Mouse (Mus musculus): ENCODE data around the gene Dnajc28.

The Dnajc28 gene

DNA sequence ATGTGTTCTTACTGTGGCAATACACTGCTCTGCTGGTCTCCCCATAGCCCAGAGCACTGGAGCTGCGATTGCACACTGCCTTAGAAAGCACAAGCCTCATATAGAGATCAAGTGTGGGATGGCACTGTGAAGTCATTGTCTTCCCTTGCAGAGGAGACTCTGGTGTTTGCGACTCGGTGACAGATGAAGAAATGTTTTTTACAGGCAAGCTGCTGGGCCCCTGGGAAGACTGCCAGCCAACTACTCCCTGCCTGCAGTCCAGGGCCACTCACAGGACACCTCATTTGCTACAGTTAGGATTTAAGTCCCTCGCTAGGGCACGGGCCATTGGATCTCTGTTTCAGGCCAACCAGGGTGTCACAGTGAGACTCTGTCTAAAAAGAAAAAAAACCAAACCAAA, 13.6 kb upstream of the Dnajc28 start:
- peak; percentile 82 for DNase-seq (ENCODE audit: low spot score)

DNA sequence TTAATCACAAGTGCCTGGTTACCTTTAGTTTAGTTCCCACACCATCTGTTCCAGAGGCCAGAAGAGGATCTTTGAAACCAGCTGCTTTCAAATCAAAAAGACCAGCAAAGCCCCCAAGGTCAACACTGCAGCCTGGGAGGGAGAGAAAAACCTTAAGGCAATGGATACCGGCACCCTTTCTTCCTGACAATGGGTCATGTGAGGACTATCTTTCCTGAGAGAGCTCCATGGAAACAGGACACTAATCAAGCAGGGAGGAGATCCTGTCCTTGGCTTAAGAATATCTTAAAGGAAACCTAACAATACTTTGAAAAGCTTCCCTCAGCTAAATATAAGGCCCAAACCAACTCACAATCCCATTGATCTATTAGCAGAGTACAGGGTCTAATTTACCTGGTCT, 11.8 kb upstream of the Dnajc28 start:
- no peak for DNase-seq (ENCODE audit: low spot score)

DNA sequence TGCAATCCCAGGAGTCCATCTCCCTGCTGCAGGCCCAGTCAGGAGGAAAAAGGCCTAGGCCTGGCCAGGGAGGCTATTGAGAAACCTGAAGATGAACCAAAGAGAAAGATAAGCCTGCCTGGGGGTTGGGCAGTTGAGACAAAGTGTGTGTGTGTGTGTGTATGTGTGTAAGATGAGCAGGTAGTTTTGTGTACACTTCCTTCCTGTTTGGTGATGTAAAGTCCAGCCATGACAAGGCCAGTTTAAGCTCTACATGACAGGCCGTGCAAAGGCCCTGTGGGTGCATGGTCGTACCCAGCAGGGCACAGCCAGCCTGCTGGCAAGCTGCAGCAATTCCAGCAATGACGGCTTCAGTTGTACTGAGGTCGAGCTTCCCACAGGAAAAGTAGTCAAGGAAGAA, 10.9 kb upstream of the Dnajc28 start:
- DNase-seq (ENCODE audit: low spot score): no peak

DNA sequence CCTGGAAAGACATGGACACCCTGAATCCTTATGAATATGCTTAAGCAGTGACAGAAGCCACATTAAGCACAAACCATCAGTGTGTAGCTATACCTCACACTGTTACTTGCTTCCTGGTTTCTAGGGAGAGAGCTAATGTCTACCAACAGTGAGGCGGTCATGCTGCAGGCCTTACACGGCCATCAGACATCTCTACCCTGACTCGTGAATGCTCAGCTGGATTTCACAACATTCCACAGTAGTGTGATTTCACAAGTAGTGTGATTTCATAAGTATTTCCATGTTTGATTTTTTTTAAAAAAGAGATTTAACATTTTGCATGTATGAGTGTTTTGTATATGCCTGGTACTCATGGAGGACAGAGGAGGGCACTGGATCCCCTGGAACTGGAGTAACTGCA, 9.8 kb upstream of the Dnajc28 start:
- DNase-seq (ENCODE audit: low spot score): no peak

DNA sequence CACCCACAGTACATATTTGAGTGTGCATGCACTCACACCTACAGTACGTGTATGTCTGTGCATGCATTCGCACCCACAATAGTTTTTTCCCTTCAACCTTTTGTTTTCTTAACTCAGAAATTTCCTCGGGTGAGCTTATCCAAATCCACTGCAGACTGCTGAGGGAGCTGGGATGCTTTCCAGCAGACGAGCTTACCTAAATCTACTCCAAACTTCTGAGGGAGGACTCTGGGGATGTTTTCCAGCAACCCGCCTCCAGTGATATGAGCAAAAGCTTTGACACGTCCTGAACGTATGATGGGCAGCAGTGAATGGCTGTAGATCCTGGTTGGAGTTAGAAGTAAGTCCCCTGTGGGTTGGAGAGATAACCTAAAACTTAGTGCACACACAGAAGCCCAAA, 9.0 kb upstream of the Dnajc28 start:
- DNase-seq (ENCODE audit: low spot score): no peak

DNA sequence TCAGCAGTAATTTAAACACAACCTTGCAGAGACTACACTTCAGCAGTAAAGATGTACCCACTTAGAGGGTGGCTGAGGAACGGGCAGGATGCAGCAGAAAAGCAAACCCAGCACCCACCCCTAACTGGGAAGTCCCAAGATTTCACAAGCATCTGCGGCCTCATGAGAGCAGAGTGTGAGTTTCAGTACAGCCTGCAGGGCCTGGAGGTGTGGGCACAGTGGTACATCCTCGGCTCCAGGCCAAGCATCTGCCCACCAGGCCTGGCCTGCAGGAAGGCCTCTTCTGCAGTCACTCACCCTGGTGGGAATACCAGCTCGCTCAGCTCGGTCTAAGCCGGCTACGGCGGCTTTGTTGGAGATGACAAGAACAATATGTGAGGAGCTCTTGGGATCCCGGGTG, 4.2 kb upstream of the Dnajc28 start:
- no peak for DNase-seq (ENCODE audit: low spot score)

DNA sequence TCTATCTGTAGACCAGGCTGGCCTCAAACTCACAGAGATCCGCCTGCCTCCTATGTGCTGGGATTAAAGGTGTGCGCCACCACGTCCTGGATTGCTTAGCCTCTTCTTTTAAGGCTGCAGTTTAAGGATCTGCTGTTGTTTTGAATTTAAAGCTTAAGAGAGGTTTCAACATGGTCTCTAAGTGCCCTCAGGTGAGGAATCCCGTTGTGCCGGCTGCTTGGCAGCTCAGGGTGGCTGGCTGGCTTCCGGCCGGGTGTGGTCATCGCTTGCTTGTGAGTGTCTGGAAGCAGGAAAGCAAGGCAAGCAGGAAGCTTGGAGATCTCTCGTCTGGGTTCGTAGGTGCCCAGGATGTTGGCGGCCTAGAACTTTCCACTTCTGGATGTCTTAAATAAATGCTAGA, 2.2 kb upstream of the Dnajc28 start:
- no peak for DNase-seq (ENCODE audit: low spot score)

DNA sequence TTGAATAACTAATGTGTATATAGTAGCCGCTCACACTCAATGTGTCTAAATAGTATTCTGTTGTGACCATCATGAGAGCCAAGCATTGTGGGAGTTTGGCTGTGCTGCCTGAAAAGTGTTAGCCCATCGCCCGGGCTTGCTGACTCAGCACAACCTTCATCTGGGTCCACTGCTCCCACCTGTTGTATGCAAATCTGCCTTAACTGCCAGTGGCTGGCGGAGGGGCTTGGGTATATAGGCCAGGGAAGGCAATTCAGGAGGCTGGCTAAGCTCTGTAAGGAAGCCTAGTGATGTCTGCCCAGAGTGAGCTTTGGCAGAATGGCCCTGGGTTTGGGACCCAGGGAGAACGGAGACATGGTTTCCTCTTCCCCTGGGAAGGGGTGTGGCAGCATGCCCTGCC, 1.4 kb upstream of the Dnajc28 start:
- no peak for DNase-seq (ENCODE audit: low spot score)

DNA sequence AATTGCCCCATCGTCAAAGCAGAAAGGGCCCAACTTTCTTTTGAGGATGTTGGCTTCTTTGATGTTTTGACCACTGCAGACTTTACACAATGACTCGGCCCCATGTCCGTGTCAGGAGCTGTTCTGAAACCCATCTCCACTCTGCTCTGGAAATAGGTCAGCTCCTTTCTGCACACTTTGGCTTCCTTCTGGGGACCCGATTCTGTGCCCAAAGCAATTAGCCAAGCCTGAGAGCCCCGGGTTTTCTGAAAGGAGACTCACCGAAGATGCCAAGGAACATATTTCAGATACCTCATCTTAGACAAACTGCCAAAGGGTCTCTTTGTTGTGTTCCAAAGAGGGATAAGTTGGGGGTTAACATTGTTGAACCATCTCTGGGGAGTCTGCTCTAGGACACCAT, 4.3 kb downstream of the Dnajc28 start:
- no peak for DNase-seq (ENCODE audit: low spot score)

DNA sequence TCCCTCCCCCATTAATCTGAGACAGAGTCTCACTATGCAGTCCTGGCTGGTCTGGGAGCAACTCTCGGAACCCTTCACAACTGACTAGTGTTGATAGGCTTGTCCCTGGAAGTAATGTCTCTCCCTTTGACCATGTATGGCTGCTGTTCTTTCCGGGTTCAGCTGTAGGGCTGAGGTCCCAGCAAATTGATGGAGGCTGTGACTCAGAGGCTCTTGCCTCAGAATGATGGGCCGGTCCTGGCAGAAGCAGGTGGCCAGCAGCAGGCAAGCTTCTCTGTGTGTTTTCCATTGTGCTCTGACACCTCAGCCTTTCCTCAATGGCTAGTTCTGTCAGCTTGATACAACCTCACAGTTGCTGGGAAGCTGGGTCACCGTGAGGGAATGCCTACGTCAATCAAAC, 6.3 kb downstream of the Dnajc28 start:
- DNase-seq (ENCODE audit: low spot score): no peak

DNA sequence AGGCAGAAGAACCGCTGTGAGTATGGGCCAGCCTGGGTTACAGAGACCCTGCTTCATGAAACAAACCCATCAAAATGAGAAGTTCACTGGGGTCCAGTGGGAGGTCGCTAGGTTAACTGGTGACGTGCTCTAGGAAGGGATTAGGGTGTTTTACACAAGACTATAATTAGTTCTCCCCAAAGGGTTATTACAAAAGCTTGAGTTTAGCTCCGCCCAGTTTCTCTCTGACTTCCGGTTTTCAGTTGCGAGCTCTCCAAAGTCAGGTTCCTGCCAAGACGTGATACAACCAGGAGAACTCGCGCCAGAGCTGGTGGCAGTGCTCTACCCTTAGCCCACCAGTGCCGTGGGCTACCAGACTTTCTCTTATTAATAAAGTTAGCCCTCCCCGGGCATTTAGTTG, 7.6 kb downstream of the Dnajc28 start:
- no peak for DNase-seq (ENCODE audit: low spot score)

DNA sequence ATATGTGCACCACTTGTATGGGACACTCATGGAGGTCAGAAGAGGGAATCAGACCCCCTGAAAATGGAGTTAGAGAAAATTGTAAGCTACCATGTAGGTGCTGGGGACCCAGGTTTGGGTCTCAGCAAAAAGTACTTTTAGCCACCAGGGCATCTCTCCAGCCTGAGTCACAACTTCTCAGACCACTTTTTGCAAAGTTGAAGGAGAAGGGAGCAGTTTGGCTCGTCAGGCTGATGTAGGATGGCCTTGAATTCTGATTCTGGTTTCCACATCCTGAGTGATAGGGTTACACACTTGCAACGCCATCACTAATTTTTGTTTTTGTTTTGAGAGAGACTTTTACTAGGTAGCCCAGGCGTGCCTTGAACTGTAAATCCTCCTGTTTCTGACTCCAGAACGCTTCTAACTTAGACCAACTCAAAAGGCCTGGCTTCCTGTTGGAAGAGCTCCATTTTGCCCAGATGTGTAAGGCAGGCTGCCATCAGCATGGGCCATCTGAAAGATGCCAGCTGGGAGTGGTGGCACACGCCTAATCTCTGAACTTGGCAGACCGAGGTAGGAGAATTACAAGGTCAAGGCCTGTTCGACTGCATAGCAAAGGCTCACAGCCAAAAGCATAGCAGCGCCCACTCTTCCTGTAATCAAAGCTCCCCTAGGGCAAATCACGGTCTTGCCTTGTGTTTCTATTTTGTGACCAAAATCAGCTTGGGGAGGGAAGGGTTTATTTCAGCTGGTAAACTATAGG, 9.2 kb downstream of the Dnajc28 start:
- DNase-seq (ENCODE audit: low spot score): peak; percentile 61

DNA sequence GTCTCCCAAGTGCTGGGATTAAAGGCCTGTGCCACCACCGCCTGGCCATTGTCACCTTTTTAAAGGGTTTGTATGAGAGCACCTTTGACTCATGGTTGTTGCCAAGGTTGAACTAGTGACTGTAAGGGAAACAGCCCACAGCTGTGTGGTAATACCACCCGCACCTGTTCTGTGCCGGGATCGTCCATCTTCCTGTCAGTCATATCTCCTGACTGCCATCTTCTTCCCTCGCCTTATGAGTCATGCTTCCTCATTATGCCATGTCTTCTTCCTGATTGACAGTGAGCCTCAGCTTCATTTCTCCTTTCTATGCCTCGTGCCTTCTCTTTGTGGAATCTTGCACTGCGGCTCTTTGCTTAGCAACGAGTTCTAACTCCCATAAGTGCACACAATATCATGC, 11.9 kb downstream of the Dnajc28 start:
- DNase-seq (ENCODE audit: low spot score): no peak

DNA sequence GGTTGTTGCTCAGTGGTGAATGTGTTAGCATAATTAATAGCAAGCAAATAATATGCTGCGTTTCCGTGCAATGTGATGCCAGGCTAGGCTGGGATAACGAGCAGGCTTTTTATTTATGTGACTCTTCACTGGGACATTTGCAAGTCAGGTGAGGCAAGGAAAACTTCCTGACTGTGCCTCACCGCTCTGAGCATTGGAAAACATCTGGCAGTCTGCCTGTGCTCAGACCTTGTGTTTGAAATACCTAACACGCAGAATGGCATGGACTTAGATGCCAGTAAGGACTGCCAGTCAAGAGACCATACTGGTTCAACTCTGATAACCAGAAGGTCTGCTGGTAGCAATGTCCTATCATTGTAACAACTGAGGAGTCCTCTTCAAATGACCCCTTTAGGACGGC, 13.7 kb downstream of the Dnajc28 start:
- DNase-seq (ENCODE audit: low spot score): no peak

DNA sequence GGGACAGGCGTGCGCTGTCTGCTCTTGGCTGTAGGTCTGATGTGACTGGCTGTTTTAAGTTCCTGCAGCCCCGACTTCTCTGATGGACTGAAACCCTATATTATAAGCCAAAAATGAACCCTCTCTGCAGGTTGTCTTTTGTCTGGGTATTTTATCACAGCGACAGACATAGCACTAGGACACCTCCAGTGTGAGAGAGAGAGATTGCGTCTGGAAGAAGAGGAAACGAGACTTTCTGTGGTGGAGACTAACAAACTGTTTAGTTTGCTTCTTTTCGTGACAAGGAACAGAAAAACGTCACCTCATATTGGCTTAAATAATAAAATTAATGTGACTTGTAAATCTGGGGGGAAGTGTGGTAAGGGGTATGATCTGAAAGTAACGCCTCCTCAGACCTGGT, 17.1 kb downstream of the Dnajc28 start:
- no peak for DNase-seq (ENCODE audit: low spot score)

DNA sequence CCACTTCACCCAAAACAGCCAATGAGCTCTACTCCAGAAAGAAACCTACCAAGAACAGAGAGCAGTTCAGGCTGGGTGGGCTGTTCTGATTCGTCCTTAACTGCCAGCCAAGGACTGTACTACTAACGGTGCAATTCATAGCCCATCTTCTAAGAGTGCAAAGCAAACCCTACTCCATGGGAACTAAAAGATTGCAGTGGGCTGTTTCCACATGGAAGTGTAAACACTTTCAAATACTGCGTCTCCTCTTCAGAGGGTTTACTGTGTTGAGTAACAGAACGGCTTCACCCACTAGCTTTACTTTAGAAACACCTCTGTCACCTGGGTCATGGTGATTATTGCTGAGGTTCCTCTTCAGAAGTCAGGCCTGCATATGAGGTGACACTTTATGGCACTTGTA, 17.7 kb downstream of the Dnajc28 start:
- DNase-seq (ENCODE audit: low spot score): no peak

DNA sequence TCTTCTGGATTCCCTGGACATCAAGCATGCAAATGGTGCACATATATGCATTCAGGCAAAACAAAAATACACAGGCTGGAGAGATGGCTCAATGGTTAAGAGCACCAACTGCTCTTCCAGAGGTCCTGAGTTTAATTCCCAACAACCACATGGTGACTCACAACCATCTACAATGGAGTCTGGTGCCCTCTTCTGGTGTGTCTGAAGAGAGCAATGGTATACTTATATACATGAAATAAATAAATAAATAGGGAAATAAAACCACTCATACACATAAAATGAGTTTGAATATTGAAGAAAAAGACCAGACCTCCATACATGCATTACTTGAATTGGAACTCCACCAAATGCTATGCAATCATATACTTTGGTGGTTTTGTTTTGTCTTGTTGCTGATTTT, 19.6 kb downstream of the Dnajc28 start:
- DNase-seq (ENCODE audit: low spot score): no peak

DNA sequence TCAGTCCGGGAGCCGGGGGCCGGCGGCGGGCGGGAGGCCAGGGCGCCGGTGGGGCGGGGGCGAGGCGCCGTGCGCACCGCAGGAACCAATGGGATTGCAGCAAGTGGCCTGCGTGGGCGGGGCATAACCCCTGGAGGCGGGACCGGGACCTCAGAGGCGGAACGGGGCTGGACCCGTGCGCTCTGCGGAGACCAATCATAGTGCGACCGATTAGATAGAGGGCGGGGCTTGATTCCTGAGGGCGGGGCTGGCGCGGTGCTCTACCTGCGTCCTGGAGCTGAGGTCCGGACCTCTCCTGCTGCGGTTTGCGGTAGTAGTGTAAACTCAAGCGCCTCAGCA, 21.2 kb downstream of the Dnajc28 start, which contains the start of gene Tmem50b:
Gene Tmem50b, minus strand, starts transcription at position 129 of the 339 bp plus-strand sequence.
- DNase-seq (ENCODE audit: low spot score): peak; percentile 100

DNA sequence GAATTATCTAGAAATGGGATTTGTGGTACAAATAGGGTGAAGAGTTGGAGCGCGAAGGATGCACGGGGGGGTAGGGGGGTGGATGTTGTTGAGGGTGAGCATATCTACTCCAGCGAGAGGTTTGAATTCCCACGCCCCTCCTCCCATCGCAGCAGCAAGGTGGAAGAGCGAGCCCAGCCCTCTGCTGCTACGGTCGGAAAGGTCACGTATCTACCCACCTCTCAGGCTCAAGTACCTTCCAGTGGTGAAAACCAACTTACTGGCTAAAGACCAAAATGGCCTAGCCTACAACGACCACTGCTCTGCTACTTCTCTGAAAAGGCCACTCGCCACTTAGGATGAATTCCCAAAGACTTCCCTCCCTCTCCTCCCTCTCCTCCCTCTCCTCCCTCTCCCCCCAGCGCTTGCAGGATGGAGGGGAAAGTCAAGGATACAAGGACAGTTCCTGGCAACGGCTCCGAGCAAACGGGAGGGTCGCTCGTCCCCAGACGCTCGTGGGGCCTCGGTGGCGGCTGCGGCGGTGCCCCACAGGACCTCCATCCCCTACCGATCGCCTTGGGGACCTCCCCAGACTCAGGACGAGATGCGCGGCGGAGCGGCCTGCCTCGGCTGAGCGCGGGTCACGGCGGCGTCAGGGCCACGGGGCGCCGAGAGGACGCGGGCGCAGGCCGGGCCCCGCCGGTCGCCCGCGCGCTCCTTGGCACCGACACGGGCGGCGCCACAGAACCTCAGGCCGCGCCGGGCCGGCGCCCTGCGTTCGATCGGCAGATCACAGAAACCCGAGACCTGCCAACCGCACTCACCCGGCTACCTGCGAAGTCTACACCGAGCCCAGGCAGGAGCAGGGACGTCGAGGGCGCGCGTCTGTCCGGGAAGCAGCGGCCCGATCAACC, 21.8 kb downstream of the Dnajc28 start:
- peak; percentile 67 for DNase-seq (ENCODE audit: low spot score)

DNA sequence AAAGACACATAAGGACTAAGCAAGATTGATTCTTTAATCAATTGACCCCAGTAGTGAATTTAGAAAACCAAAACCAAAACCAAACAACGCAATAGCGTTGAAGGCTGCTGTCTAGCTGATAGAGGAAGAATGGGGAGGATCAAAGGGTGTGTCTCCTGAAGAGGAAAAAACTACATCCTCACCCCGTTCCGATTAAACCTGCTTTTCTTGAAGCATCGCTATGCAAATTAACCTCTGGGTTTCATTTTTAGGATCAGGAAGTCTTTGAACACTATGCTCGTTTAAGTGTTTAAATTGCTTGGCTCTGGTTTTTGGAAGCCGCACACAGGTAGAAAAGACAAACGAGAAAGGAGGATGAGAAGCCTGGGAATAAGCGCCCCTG, 22.4 kb downstream of the Dnajc28 start:
- DNase-seq (ENCODE audit: low spot score): no peak

DNA sequence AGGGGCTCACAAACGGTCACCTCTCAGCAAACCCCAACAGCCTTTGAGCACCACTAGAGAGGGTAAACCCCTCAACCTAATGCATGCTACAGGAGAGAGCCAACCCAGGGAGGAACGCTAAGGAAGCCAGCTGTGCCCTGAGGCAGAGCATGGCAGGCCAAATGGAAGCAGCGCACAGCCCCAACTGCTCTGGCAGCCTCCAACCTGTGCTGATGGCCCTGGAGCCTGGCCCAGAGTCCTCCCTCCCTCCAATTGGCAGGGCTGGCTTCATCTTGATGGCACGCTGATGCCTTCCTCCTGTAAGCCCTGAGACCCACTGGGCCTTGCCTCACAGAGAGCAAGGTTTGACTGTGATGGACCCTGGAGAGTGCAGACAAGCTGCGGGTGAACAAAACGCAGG, 23.8 kb downstream of the Dnajc28 start:
- no peak for DNase-seq (ENCODE audit: low spot score)

DNA sequence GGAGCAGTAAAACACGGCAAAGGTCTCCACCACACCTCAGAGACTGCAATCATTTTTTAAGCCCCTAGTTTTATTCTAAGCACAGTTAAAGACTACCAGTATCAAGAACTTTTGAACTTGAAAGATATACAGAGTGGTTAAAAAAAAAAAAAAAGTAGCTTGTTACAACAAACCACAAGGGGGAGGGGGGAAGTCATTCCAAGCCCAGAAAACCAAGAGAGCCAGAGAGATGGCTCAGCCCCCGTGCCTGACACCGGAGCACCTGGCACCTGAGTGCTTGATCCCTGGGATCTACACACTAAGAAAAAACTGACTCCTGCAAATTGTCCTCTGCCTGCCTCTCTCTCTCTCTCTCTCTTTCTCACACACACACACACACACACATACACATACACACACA, 25.6 kb downstream of the Dnajc28 start:
- no peak for DNase-seq (ENCODE audit: low spot score)

DNA sequence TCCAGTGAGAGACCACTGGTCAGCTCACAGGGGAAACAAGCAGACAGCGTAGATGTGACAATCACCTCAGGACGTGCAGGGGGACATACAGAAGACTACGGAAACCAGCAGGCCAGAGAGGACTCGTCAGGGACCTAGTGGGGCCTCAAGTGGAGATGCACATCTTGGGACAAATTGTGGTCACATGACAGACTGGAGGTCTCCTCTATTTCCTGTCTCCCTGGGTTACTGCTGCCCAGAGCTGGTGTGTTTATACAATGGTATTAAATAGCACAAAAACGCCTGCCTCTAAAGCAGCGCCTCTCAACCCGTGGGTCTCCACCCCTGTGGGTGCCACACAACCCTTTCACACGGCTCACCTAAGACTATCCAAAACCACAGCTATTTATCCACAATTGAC, 26.7 kb downstream of the Dnajc28 start:
- no peak for DNase-seq (ENCODE audit: low spot score)

DNA sequence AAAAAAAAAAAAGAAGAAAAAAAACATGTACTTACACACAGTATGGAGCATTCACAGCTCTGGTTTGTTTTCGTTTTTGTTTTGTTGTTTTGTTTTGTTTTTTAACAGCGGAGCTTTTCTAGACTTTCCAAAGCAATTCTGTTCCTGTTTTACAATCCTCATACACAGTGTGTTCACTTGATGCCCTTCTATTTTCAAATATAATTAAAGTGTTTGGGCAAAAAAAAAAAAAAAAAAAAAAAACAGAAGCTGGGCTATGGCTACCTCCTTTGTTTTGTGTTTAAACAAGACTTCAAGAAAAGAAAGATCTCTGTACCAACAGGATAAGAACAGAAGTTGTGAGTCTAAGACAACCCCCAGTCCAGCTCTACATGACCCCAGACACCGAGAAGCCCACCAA, 30.1 kb downstream of the Dnajc28 start:
- DNase-seq (ENCODE audit: low spot score): no peak

All from testis, postnatal 10 days (tissue).